Mouse (Mus musculus): ENCODE measurements at regions not wholly inside any gene's neighbourhood (a gene's known extent, or its start where the extent isn't known, plus 50 kb on each side); places are given as distances from the start of the nearest gene placed in this dataset.

DNA sequence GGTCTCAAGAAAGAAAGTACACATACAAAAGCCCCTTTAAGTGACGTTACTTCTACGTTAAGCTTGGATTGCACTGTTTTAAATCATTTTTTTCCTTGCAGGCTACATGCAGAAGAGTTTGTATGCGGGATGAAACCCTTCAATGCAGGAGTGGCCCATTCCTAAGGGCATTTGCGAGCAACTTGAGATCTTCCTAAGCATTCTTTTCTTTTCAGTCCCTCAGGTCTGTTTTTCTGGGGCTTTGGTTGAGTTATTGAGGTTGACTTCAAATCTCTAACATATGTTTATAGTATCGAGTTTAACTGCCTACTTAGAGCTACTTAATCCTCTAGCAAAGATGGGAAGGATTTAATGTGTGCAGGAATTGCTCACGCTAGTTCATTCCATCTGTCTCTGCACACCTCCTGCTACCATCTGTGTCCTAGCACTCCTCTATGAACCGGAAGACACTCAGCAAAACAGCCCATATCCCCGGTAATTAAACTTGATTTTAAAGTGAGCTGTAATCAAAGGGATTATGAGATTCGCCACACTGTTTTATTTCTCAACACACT lies 431.6 kb downstream of the Tns3 start:
- DNase-seq (ENCODE audit: low spot score in 2 of 2) = no peak
- intact Hi-C loops (cut with DNase I) = no loop called here

DNA sequence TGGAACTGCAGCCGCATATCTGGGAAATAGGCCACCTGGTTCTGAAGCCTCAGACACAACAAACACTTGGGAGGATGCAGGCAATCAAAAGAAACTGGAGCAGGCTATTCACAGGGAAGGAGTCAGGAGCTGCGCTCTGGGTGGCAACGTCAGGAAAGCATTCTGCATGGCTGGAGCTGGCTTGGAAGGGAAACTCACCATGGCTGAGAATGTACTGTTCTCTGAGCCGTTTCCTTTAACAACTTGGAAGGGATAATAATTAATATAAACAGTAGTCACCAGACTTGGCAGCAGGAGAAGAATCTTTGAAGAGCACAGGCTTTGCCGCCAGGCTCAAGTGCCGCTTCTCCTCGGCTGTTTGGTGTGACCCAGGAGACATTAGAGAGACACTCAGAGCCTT lies 434.5 kb downstream of the Tns3 start:
- intact Hi-C loops (cut with DNase I) = no loop called here
- peak; percentile 13 to 32 for DNase-seq (ENCODE audit: low spot score in 2 of 2)

DNA sequence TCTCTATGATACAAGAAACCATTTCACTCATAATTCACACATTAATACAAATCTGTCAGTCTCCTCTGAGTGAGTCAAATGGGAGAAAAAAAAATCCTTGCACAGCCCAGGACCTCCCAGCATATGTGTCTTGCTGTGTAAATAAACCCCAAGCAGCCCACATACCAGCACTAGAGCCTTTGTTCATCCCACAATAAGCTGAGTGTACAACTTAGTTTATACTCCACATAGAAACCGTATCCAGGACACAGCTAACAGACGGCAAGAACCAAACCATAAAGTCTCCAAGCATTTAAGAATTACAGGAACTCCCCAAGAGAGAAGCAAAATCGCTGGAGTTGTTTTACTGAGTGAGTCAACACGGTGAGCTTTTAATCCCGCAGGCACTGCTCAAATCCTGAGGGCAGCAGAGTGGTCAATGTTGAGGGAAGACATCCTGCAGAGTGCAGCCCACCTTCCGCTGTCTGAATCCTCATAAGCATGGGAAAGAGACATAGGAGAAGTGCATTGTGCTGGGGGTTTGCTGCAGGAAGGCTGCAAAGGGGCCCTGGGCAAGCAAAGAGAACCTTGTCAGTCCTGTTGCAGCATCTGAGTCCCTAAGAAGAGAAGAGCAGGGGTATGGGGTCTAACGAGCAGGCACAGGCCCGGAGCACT lies 436.4 kb downstream of the Tns3 start:
- peak in 1 of 2 experiments; percentile 37 for DNase-seq (ENCODE audit: low spot score in 2 of 2)
- intact Hi-C loops (cut with DNase I) = no loop called here

DNA sequence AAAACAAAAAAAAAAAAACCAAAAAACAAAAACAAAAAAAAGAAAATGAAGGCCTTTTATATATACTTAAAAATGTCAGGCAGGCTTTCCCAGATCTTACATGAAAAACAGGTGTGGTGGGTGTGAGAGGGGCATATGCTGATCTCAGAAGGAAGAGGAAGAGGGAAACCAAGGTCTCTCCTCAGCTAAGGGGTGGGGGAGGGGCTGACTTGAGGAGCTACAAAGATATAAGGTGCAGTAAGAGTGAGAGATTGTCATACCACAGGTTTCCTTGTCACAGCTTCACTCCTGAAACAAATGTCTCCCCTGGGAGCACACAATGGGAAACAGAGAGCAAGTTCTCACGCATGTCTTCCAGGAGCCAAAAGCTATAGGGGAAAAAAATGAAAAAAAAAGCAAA lies 440.0 kb downstream of the Tns3 start:
- intact Hi-C loops (cut with DNase I) = no loop called here
- DNase-seq (ENCODE audit: low spot score in 2 of 2) = no peak

DNA sequence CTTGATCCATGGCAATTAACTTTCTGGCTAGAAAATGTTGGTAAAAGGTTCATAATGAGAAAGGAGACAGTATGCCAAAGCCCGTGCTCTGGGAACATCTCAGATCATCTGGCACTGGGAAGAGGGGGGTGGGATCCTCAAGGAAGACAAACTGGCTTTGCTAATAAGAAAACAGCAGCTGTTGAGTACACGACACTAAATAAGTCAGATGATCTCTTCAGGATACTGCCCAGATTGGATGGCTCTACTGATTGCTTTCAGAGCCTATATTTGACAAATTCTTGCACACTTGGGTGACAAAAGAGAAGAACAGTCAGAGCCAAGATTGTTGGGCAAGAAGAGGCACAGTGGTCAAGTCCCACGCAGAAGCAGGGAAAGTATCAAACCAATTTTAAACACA lies 443.7 kb downstream of the Tns3 start:
- intact Hi-C loops (cut with DNase I) = no loop called here
- no peak for DNase-seq (ENCODE audit: low spot score in 2 of 2)

DNA sequence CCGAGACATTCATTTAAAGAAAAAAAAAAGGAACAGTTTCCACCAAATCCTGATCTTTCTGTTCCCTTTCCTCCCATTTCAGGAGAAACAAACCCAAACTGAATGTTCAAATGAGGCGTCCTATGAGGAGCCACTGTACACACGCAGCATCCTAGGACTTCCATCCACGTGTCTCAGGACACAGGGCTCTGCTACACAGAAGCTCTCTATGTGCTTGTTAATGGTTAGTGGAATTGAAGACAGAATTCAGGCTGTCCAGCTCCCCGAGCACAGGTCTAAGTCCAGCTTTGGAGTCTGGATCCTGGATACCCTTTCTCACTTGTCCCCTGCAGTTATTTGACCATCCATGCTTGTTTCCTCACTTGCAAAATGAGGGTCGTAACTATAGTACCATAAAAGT lies 444.4 kb downstream of the Tns3 start:
- DNase-seq (ENCODE audit: low spot score in 2 of 2) = no peak
- intact Hi-C loops (cut with DNase I) = no loop called here

DNA sequence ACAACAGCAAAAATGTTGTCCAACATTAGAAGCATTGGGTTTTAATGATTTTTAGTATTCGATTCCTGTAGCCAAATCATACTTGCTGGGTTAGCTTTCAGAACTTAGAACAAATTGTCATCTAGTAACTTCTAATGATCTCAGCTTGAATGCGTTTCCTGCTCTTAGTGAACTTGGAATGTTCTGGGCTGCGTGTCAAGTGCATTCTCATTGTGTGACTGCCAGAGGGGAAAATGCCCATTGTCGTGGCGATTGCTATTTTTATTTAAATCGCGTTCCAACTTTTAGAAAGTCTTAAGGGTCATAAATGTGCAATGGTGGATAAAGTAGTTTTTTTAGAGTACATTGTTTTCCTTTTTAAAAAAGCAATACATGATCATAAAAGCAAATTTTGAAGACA lies 448.7 kb downstream of the Tns3 start:
- intact Hi-C loops (cut with DNase I) = no loop called here
- peak in 1 of 2 experiments; percentile 6 for DNase-seq (ENCODE audit: low spot score in 2 of 2)

DNA sequence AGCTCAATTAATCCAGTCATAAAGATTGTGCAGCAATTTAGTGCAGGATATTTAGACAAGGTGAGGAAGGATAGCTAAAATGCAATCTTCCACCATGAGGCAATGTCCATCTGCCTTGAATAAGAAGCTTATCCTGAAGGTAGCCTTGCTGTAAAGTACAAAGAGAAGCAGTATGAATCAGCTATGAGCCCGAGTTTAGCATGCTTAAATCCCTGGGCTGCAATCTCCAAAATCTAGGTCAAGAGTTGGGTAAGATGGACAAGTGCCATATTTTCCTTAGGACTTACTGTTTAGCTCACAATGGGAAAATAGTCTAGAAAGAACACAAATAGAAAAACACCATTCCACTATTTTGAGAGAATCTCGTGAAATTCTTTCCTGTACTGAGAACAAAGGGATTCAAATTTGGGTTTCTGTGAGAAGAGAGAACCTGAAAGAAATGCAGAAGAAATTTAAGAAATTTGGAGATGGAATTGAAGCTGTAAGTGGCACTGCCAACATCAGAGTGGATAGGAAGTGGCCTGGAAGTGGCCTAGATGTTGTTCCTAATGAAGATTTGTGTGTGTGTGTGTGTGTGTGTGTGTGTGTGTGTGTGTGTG lies 449.9 kb downstream of the Tns3 start:
- DNase-seq (ENCODE audit: low spot score in 2 of 2) = peak in 1 of 2 experiments; percentile 26
- intact Hi-C loops (cut with DNase I) = no loop called here

DNA sequence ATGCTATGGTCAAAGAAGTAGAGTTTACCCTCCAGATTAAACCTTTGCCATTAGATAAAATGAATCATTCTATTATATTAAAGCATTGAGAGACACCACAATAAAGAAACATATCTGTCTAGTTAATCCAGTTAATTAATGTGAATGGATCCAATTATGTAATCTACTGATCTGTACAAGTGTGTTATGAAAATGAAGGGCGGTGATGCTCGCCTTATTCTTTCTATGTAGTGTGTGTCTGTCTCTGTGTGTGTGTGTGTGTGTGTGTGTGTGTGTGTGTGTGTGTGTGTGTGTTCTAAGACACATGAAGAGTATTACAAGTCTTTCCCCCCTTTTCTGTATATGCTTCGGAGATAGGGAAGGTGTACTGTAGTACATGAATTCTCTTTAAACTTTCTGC lies 451.2 kb downstream of the Tns3 start:
- intact Hi-C loops (cut with DNase I) = no loop called here
- no peak for DNase-seq (ENCODE audit: low spot score in 2 of 2)

DNA sequence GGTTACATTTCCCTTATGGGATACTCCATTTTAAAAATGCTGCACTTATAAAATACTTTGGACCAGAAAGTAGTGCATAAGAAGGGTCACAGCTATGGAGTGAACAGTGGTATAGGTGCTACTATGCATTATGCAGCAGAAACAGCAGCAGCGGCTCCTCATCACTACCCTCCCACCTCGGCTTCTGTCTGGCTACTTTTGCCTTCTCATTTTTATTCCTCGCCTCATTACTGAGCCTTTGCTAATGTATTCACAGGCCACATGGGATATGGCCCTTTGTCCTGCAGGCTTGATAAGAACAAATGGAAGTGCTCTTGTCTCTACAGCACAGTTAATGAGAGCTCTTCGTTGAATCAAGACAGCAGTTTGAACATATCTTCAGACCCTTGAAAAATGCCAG lies 451.6 kb downstream of the Tns3 start:
- intact Hi-C loops (cut with DNase I) = no loop called here
- DNase-seq (ENCODE audit: low spot score in 2 of 2) = no peak

DNA sequence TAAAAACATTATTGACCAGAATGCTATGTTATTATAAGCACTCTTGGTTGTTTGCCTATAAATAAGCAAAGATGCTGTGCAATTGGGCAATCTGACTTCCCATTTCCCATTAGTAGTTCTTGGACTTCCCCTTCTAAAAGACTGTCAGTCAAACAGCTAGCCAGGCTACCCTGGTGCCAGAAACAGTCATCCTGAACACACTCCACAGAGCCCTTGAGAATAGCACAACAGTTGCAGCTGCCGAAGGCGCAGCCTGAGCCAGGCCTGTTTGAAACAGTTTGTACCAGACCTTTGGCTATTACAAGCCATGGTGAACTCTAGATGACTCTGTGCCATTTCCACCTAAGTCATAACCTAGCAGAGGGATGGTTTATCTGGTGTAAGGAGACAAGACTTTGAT lies 455.3 kb downstream of the Tns3 start:
- intact Hi-C loops (cut with DNase I) = no loop called here
- DNase-seq (ENCODE audit: low spot score in 2 of 2) = no peak

DNA sequence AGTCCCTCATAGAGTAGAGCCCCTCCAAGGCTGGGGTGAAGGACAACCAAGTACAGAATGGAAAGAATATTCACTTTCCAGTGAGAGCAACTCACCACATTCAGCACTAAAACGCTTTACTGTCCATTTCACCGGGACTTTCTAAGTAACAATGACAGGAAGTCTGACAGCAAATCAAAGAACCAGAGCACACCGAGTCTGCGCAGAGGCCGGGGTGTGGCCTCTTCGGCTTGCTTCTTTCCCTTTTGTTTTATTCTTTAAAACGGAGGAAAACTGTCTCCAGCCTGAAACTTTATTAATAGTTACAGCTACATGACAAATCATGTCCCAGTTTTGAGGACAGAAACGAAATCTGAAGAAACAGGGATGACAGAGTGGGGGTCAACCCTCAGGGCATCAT lies 465.0 kb downstream of the Tns3 start:
- DNase-seq (ENCODE audit: low spot score in 2 of 2) = no peak
- intact Hi-C loops (cut with DNase I) = no loop called here

Data from left cerebral cortex, postnatal 25 days (tissue).